Mouse (Mus musculus) kidney, embryonic 14.5 days (tissue): ENCODE data around the gene Hspb9. TPM values are rescaled to one million over a fixed set of nuclear protein-coding genes. Genes with fewer than 3 reads are reported as not detected.

Experiments
- ATAC-seq: fragments of 200-750 bp; cut with Nextera tagmentation; 2 replicates; pipeline ENCODE4 v1.8.0; 2017; ENCODE audit warnings: moderate number of reproducible peaks, mild to moderate bottlenecking, moderate TSS enrichment, moderate library complexity; ENCODE audit not compliant: low FRiP score, low TSS enrichment
- H3K27ac ChIP-seq: fragments of 300-500 bp; sonication (generic); 2 replicates; pipeline ENCODE4 v1.5.1; 2014; ENCODE audit warnings: low read depth, mild to moderate bottlenecking, low read length, moderate library complexity, mixed read lengths
- H3K27me3 ChIP-seq: fragments of 300-500 bp; sonication (generic); 2 replicates; pipeline ENCODE4 v1.6.1; 2014; ENCODE audit warnings: mild to moderate bottlenecking, low read length; ENCODE audit not compliant: control insufficient read depth, insufficient read depth
- H3K36me3 ChIP-seq: fragments of 300-500 bp; sonication (generic); 2 replicates; pipeline ENCODE4 v1.6.1; 2014; ENCODE audit warnings: low read length, mixed read lengths; ENCODE audit not compliant: control insufficient read depth, insufficient read depth
- H3K4me1 ChIP-seq: fragments of 300-500 bp; sonication (generic); 2 replicates; pipeline ENCODE4 v1.6.1; 2014; ENCODE audit warnings: low read length, mixed read lengths; ENCODE audit not compliant: control insufficient read depth, insufficient read depth
- H3K4me2 ChIP-seq: fragments of 300-500 bp; sonication (generic); replicated peaks from 2 replicates; pipeline ENCODE4 v1.6.1; 2014; ENCODE audit warnings: low read depth, mild to moderate bottlenecking, low read length
- H3K4me3 ChIP-seq: fragments of 300-500 bp; sonication (generic); 2 replicates; pipeline ENCODE4 v1.5.1; 2014; ENCODE audit warnings: mild to moderate bottlenecking, low read length
- H3K9ac ChIP-seq: fragments of 300-500 bp; sonication (generic); 2 replicates; pipeline ENCODE4 v1.6.1; 2014; ENCODE audit warnings: low read depth, mild to moderate bottlenecking, low read length, moderate library complexity
- H3K9me3 ChIP-seq: fragments of 300-500 bp; sonication (generic); 2 replicates; pipeline ENCODE4 v1.6.1; 2016; ENCODE audit warnings: low read length; ENCODE audit not compliant: control insufficient read depth
- WGBS: fragments of 180-500 bp; shearing (Covaris S2); extraction: QIAGEN DNeasy Blood & Tissue Kit; methylation state at CpG from one replicate; pipeline ENCODE4 v1.1.7; 2014; 5-methylcytosine and 5-hydroxymethylcytosine counted together
- polyA plus RNA-seq: library from polyadenylated mRNA; unstranded; fragments of >200 nt; fragmentation: Nextera tagmentation; extraction: Ambion mirVana; gene quantifications from 2 replicates; pipeline ENCODE4 v1.2.1, GENCODE M21; 2014

The Hspb9 gene
- polyA plus RNA-seq, 1 experiment from 2014 or later = 0.47 TPM

GRCm38 (mm10) chr11:100756476-100756875 is 42.8 kb downstream of the Hspb9 start:
- Histone ChIP-seq H3K27me3 (peaks cover 21% of the 10 kb centered on the region), H3K27ac (no peak overlapping the region), H3K9ac (no peak overlapping the region), H3K4me2 (no peak overlapping the region), H3K4me3 (no peak overlapping the region), H3K36me3 (no peaks in the 10 kb centered on the region), H3K4me1 (peaks cover 6% of the 10 kb centered on the region; the same call in 1 of the 2 replicates), H3K9me3 (no peaks in the 10 kb centered on the region)
- 68% methylated on average over 6 of the region's 6 CpGs for WGBS
- no peak for ATAC-seq

GRCm38 (mm10) chr11:100757566-100757965 is 43.9 kb downstream of the Hspb9 start:
- Histone ChIP-seq H3K9ac (no peak overlapping the region), H3K4me1 (peaks cover 6% of the 10 kb centered on the region; the same call in 1 of the 2 replicates), H3K9me3 (no peaks in the 10 kb centered on the region), H3K4me2 (no peak overlapping the region), H3K36me3 (no peaks in the 10 kb centered on the region), H3K4me3 (no peak overlapping the region), H3K27ac (no peak overlapping the region), H3K27me3 (peaks cover 21% of the 10 kb centered on the region)
- 85% methylated on average over 12 of the region's 12 CpGs for WGBS
- ATAC-seq = no peak

- H3K27me3 ChIP-seq = peaks cover 21% of the 10 kb centered on the region
These were observed 45.3 kb downstream of the Hspb9 start for GRCm38 (mm10) chr11:100758707-100759610.

GRCm38 (mm10) chr11:100759611-100760233 is 46.1 kb downstream of the Hspb9 start, which contains the start of gene Kcnh4:
Gene Kcnh4, minus strand, starts transcription at chr11:100759942.
- H3K4me3 ChIP-seq = peak within 1 kb of the TSS; percentile 33
- no peaks in the 10 kb centered on the region for H3K9me3 ChIP-seq
- peak within 1 kb of the TSS; percentile 51 for H3K4me2 ChIP-seq
- WGBS = under 1% methylated on average over 49 of the region's 51 CpGs
- peaks cover 6% of the 10 kb centered on the region; the same call in 1 of the 2 replicates for H3K4me1 ChIP-seq
- H3K36me3 ChIP-seq = no peaks in the 10 kb centered on the region
- no peak within 1 kb of the TSS for H3K9ac ChIP-seq
- H3K27me3 ChIP-seq = peaks cover 21% of the 10 kb centered on the region
- H3K27ac ChIP-seq = no peak within 1 kb of the TSS
- no peak for ATAC-seq

More at GRCm38 (mm10) chr11:100758707-100759610, 45.3 kb downstream of the Hspb9 start:
- Histone ChIP-seq H3K4me2 (peak overlapping the region; percentile 51), H3K27ac (no peak overlapping the region), H3K9me3 (no peaks in the 10 kb centered on the region), H3K4me3 (peak overlapping the region; percentile 33), H3K4me1 (peaks cover 6% of the 10 kb centered on the region; the same call in 1 of the 2 replicates), H3K9ac (no peak overlapping the region), H3K36me3 (no peaks in the 10 kb centered on the region)
- WGBS = 1% methylated on average over 35 of the region's 35 CpGs
- ATAC-seq = no peak; the same call in 1 of the 2 replicates

- WGBS = under 1% methylated on average over 26 of the region's 27 CpGs
- ATAC-seq = peak; percentile 73; the same call in 1 of the 2 replicates
- Histone ChIP-seq H3K4me2 (peak overlapping the region; percentile 84), H3K4me3 (peak overlapping the region; percentile 38), H3K9me3 (no peaks in the 10 kb centered on the region), H3K4me1 (peaks cover 6% of the 10 kb centered on the region; the same call in 1 of the 2 replicates), H3K27me3 (peaks cover 21% of the 10 kb centered on the region), H3K9ac (peak overlapping the region; percentile 57; the same call in 1 of the 2 replicates), H3K27ac (no peak overlapping the region), H3K36me3 (no peaks in the 10 kb centered on the region)
These were observed 47.9 kb downstream of the Hspb9 start for GRCm38 (mm10) chr11:100761547-100762045.

- no peaks in the 10 kb centered on the region for H3K36me3 ChIP-seq
- peaks cover 21% of the 10 kb centered on the region for H3K27me3 ChIP-seq
- no peak for ATAC-seq
- peak within 1 kb of the TSS; percentile 57; the same call in 1 of the 2 replicates for H3K9ac ChIP-seq
- peak within 1 kb of the TSS; percentile 38 for H3K4me3 ChIP-seq
- H3K4me1 ChIP-seq = peaks cover 6% of the 10 kb centered on the region; the same call in 1 of the 2 replicates
- peak within 1 kb of the TSS; percentile 84 for H3K4me2 ChIP-seq
- no peak within 1 kb of the TSS for H3K27ac ChIP-seq
- H3K9me3 ChIP-seq = no peaks in the 10 kb centered on the region
- WGBS = 78% methylated on average over 7 of the region's 7 CpGs
These were observed 49.2 kb downstream of the Hspb9 start, which contains the start of gene Hcrt for GRCm38 (mm10) chr11:100762831-100763230. Gene Hcrt, minus strand, starts transcription at chr11:100762931.

Other genes starting within 250 kb of the Hspb9 start
- 8.5 and 12.3 TPM in 2 replicates for gene Klhl11, start 241.1 kb upstream of the Hspb9 start, polyA plus RNA-seq
- gene Acly, start 185.8 kb upstream of the Hspb9 start, polyA plus RNA-seq = 70.1 and 158 TPM in 2 replicates
- gene Ttc25, start 168.2 kb upstream of the Hspb9 start, polyA plus RNA-seq = 0.58 and 0.77 TPM in 2 replicates
- 17.0 and 25.0 TPM in 2 replicates for gene Cnp, start 138.9 kb upstream of the Hspb9 start, polyA plus RNA-seq
- gene Nkiras2, start 94.6 kb upstream of the Hspb9 start, polyA plus RNA-seq = 63.6 and 67.6 TPM in 2 replicates
- 86.2 and 126 TPM in 2 replicates for gene Dnajc7, start 93.7 kb upstream of the Hspb9 start, polyA plus RNA-seq
- gene Zfp385c, start 21.4 kb upstream of the Hspb9 start, polyA plus RNA-seq = 0.40 and 0.50 TPM in 2 replicates
- gene Dhx58, start 9.6 kb upstream of the Hspb9 start, polyA plus RNA-seq = 3.2 TPM in 2 replicates
- 44.3 and 74.5 TPM in 2 replicates for gene Kat2a, start 1.4 kb upstream of the Hspb9 start, polyA plus RNA-seq
- gene Rab5c, start 24.4 kb downstream of the Hspb9 start, polyA plus RNA-seq = 46.8 and 92.8 TPM in 2 replicates
- 0.07 TPM in 1 of 2 replicates, not detected in the other for gene Kcnh4, start 46.1 kb downstream of the Hspb9 start, polyA plus RNA-seq
- gene Hcrt, start 49.1 kb downstream of the Hspb9 start, polyA plus RNA-seq = not detected in 2 replicates
- 3.6 and 4.5 TPM in 2 replicates for gene Ghdc, start 57.1 kb downstream of the Hspb9 start, polyA plus RNA-seq
- 12.7 and 19.8 TPM in 2 replicates for gene Stat5b, start 136.9 kb downstream of the Hspb9 start, polyA plus RNA-seq
- 2.0 and 3.0 TPM in 2 replicates for gene Stat5a, start 145.5 kb downstream of the Hspb9 start, polyA plus RNA-seq
- 25.3 and 40.0 TPM in 2 replicates for gene Stat3, start 225.7 kb downstream of the Hspb9 start, polyA plus RNA-seq